Mouse (Mus musculus) CD4-positive, CD25-positive, alpha-beta regulatory T cell, adult 4 months (primary cell): ENCODE results near the gene Prodh2. TPM values are rescaled to one million over a fixed set of nuclear protein-coding genes. Genes with fewer than 3 reads are reported as not detected.
"Not testable (repeated sequence)": the region's sequence is repeated elsewhere in the genome, so short reads cannot be mapped to it uniquely, and the experiment has no call there.

Experiments used
- ATAC-seq: one replicate; pipeline ENCODE4 v1.8.0; 2017
- polyA plus RNA-seq, 2 experiments: library from polyadenylated mRNA; unstranded; fragments of 100-300 nt; shearing (Covaris generic); gene quantifications; one replicate each; pipeline ENCODE4 v1.2.1; 2017

Gene Prodh2
- polyA plus RNA-seq = not detected

GRCm38 (mm10) chr7:30493401-30493931, at the start of gene Prodh2:
TSS of gene Prodh2 (plus strand) at chr7:30493622.
- no peak for ATAC-seq

- ATAC-seq = peak; percentile 69
Measured at GRCm38 (mm10) chr7:30443696-30444095, 49.7 kb upstream of the Prodh2 start.

GRCm38 (mm10) chr7:30444154-30444970, 49.1 kb upstream of the Prodh2 start:
- ATAC-seq = no peak

- peak; percentile 73 for ATAC-seq
Measured at GRCm38 (mm10) chr7:30444971-30445751, 48.3 kb upstream of the Prodh2 start, which contains the start of gene Aplp1. TSS of gene Aplp1 (minus strand) at chr7:30445535.

GRCm38 (mm10) chr7:30450241-30450640, 43.2 kb upstream of the Prodh2 start:
- no peak for ATAC-seq

- ATAC-seq = peak; percentile 54
Measured at GRCm38 (mm10) chr7:30453327-30453726, 40.1 kb upstream of the Prodh2 start.

- ATAC-seq = peak; percentile 77
Measured at GRCm38 (mm10) chr7:30453766-30454165, 39.7 kb upstream of the Prodh2 start.

GRCm38 (mm10) chr7:30454259-30454658, 39.2 kb upstream of the Prodh2 start:
- ATAC-seq = peak; percentile 8

GRCm38 (mm10) chr7:30456487-30456886, 36.9 kb upstream of the Prodh2 start:
- ATAC-seq = no peak

- ATAC-seq = no peak
Measured at GRCm38 (mm10) chr7:30456911-30457628, 36.4 kb upstream of the Prodh2 start.

GRCm38 (mm10) chr7:30457629-30458330, 35.6 kb upstream of the Prodh2 start, which contains the start of the genes Kirrel2 and Nphs1:
TSS of gene Kirrel2 (minus strand) at chr7:30457690.
TSS of gene Nphs1 (plus strand) at chr7:30458315.
- ATAC-seq = no peak

GRCm38 (mm10) chr7:30459484-30459883, 33.9 kb upstream of the Prodh2 start:
- no peak for ATAC-seq

GRCm38 (mm10) chr7:30463568-30463967, 29.9 kb upstream of the Prodh2 start:
- no peak for ATAC-seq

GRCm38 (mm10) chr7:30463996-30464395, 29.4 kb upstream of the Prodh2 start:
- no peak for ATAC-seq

GRCm38 (mm10) chr7:30464816-30465300, 28.6 kb upstream of the Prodh2 start:
- ATAC-seq = no peak

GRCm38 (mm10) chr7:30472411-30472810, 21.0 kb upstream of the Prodh2 start:
- ATAC-seq = no peak

GRCm38 (mm10) chr7:30474999-30475398, 18.4 kb upstream of the Prodh2 start:
- ATAC-seq = no peak

GRCm38 (mm10) chr7:30476136-30476535, 17.3 kb upstream of the Prodh2 start:
- ATAC-seq = not testable (repeated sequence)

- ATAC-seq = no peak
Measured at GRCm38 (mm10) chr7:30477415-30478381, 15.7 kb upstream of the Prodh2 start.

- no peak for ATAC-seq
Measured at GRCm38 (mm10) chr7:30484250-30484649, 9.2 kb upstream of the Prodh2 start.
